Mouse (Mus musculus) lung, postnatal 0 days (tissue): ENCODE data around the gene Hmx2. TPM values are rescaled to one million over a fixed set of nuclear protein-coding genes. Genes with fewer than 3 reads are reported as not detected.

Experiments
- ATAC-seq: fragments of 200-750 bp; cut with Nextera tagmentation; 2 replicates; pipeline ENCODE4 v1.8.0; 2017; ENCODE audit warnings: moderate library complexity
- DNase-seq: peaks from one replicate; pipeline ENCODE4 v3.0.0-alpha.2; 2016; ENCODE audit warnings: low spot score
- H3K27ac ChIP-seq: fragments of 300-500 bp; sonication (generic); 2 replicates; pipeline ENCODE4 v1.5.1; 2014; ENCODE audit warnings: antibody characterized with exemption, mild to moderate bottlenecking, low read length, mixed read lengths
- H3K27me3 ChIP-seq: fragments of 300-500 bp; sonication (generic); replicated peaks from 2 replicates; pipeline ENCODE4 v1.6.1; 2014; ENCODE audit warnings: low read length, mixed read lengths; ENCODE audit not compliant: insufficient read depth
- H3K36me3 ChIP-seq: fragments of 300-500 bp; sonication (generic); 2 replicates; pipeline ENCODE4 v1.6.1; 2014; ENCODE audit warnings: low read length, mixed read lengths; ENCODE audit not compliant: insufficient read depth
- H3K4me1 ChIP-seq: fragments of 300-500 bp; sonication (generic); 2 replicates; pipeline ENCODE4 v1.6.1; 2014; ENCODE audit warnings: antibody characterized with exemption, low read depth, low read length, mixed read lengths; ENCODE audit not compliant: insufficient read depth
- H3K4me2 ChIP-seq: fragments of 300-500 bp; sonication (generic); replicated peaks from 2 replicates; pipeline ENCODE4 v1.6.1; 2014; ENCODE audit warnings: low read depth, mild to moderate bottlenecking, low read length, moderate library complexity, mixed read lengths
- H3K4me3 ChIP-seq: fragments of 300-500 bp; sonication (generic); 2 replicates; pipeline ENCODE4 v1.5.1; 2014; ENCODE audit warnings: low read depth, low read length
- H3K9ac ChIP-seq: fragments of 300-500 bp; sonication (generic); replicated peaks from 2 replicates; pipeline ENCODE4 v1.6.1; 2014; ENCODE audit warnings: low read depth, mild to moderate bottlenecking
- H3K9me3 ChIP-seq: fragments of 300-500 bp; sonication (generic); 2 replicates; pipeline ENCODE4 v1.6.1; 2016; ENCODE audit warnings: low read length, mixed read lengths
- CTCF ChIP-seq: IDR thresholded peaks from 2 replicates; pipeline ENCODE4 v1.5.1; 2016; ENCODE audit warnings: antibody characterized with exemption, mild to moderate bottlenecking
- EP300 ChIP-seq: IDR thresholded peaks from 2 replicates; pipeline ENCODE4 v1.6.1; 2016; ENCODE audit warnings: antibody characterized with exemption, mild to moderate bottlenecking, control low read depth
- WGBS: fragments of 180-500 bp; shearing (Covaris S2); extraction: QIAGEN DNeasy Blood & Tissue Kit; methylation state at CpG from one replicate; pipeline ENCODE4 v1.1.7; 2014; 5-methylcytosine and 5-hydroxymethylcytosine counted together
- polyA plus RNA-seq: library from polyadenylated mRNA; unstranded; fragments of >200 nt; fragmentation: Nextera tagmentation; extraction: Ambion mirVana; gene quantifications from 2 replicates; pipeline ENCODE4 v1.2.1, GENCODE M21; 2015

Hmx2 gene
- polyA plus RNA-seq, 1 experiment from 2014 or later = not detected

DNA sequence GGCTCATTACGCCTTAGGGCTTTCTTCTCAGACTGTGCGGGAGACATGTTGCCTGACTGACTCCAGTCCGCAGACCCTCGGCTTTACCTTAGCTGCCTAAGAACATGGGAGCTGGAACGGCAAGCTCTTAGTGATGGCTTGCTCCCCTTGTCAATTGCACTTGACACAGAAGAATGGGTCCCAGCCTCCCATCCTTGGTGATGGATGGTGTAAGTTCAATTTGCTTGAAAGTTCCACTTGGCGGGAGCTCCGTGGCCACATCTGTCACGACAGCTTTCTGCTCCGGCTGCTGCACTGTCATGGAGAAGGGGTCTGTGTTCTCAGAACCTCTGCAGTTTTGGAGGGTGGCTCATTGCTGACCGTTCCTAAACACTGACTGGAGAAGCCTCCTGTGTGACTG lies 56.4 kb downstream of the Hmx2 start:
- ATAC-seq (no peak), DNase-seq (no peak)
- no peaks in the 10 kb centered on the region for H3K27me3 ChIP-seq
- H3K27ac ChIP-seq = no peak overlapping the region
- no peaks in the 10 kb centered on the region for H3K9me3 ChIP-seq
- no peak overlapping the region for H3K9ac ChIP-seq
- no peak overlapping the region for H3K4me3 ChIP-seq
- no peak overlapping the region for H3K4me2 ChIP-seq
- 77% methylated on average over 10 of the region's 10 CpGs for WGBS
- no peak for TF ChIP-seq EP300
- no peak for TF ChIP-seq CTCF
- no peaks in the 10 kb centered on the region for H3K4me1 ChIP-seq
- no peaks in the 10 kb centered on the region for H3K36me3 ChIP-seq

DNA sequence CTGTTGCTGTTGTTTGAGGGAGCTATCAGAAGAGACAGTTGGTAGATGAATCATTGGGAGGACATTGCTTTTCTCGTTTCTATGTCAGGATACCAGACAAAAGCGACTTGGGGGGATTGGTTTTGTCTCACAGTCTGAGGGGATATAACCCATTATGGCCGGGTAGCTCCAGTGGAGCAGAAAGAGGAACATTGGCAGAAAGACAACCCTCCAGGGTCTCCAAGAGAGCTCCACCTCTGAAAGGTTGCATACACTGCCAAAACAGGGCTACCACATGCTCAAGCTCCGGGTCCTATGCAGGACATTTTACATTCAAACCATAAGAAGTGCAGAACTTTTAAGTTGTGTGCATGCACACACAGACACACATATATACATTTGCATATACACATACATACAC lies 56.9 kb downstream of the Hmx2 start:
- no peaks in the 10 kb centered on the region for H3K36me3 ChIP-seq
- no peaks in the 10 kb centered on the region for H3K27me3 ChIP-seq
- ATAC-seq (no peak), DNase-seq (no peak)
- H3K4me1 ChIP-seq = no peaks in the 10 kb centered on the region
- no peaks in the 10 kb centered on the region for H3K9me3 ChIP-seq
- no peak overlapping the region for H3K9ac ChIP-seq
- WGBS = 57% methylated on average over 4 of the region's 4 CpGs
- H3K4me3 ChIP-seq = no peak overlapping the region
- no peak overlapping the region for H3K4me2 ChIP-seq
- H3K27ac ChIP-seq = no peak overlapping the region
- TF ChIP-seq CTCF (no peak), EP300 (no peak)

Other genes starting within 250 kb of the Hmx2 start
- gene Cuzd1, start 226.5 kb upstream of the Hmx2 start, polyA plus RNA-seq = not detected in 2 replicates
- gene Fam24b, start 219.3 kb upstream of the Hmx2 start, polyA plus RNA-seq = not detected in 2 replicates
- not detected in 2 replicates for gene Fam24a, start 214.9 kb upstream of the Hmx2 start, polyA plus RNA-seq
- 10.7 and 12.5 TPM in 2 replicates for gene 2310057M21Rik, start 186.0 kb upstream of the Hmx2 start, polyA plus RNA-seq
- gene Pstk, start 177.6 kb upstream of the Hmx2 start, polyA plus RNA-seq = 30.5 and 32.7 TPM in 2 replicates
- gene Ikzf5, start 138.3 kb upstream of the Hmx2 start, polyA plus RNA-seq = 9.0 and 10.3 TPM in 2 replicates
- 99.4 and 129 TPM in 2 replicates for gene Acadsb, start 138.2 kb upstream of the Hmx2 start, polyA plus RNA-seq
- not detected in 2 replicates for gene Hmx3, start 5.9 kb upstream of the Hmx2 start, polyA plus RNA-seq
- 92.6 and 101 TPM in 2 replicates for gene Bub3, start 11.4 kb downstream of the Hmx2 start, polyA plus RNA-seq